Mouse (Mus musculus): ENCODE data around the gene Man1c1.

- TF ChIP-seq POLR2A (IDR thresholded peaks at IDR 0.05; ENCODE audit: borderline replicate concordance, extremely low read depth, insufficient read depth, insufficient read length, poor library complexity, severe bottlenecking), result no peak
- peak; percentile 96 for TF ChIP-seq CTCF (IDR thresholded peaks at IDR 0.05; ENCODE audit: borderline replicate concordance, extremely low read depth, insufficient read depth, insufficient read length)
Measured at GRCm38 (mm10) chr4:134701934-134702333, 2.2 kb downstream of the Man1c1 start.

All from brain, embryonic 14.5 days (tissue).